Mouse (Mus musculus) hindbrain, embryonic 16.5 days (tissue): ENCODE data around the gene Enpp1. TPM values are rescaled to one million over a fixed set of nuclear protein-coding genes. Genes with fewer than 3 reads are reported as not detected.

Source experiments
- ATAC-seq: fragments of 200-750 bp; cut with Nextera tagmentation; 2 replicates; pipeline ENCODE4 v1.8.0; 2017; ENCODE audit warnings: moderate TSS enrichment, moderate library complexity
- H3K27ac ChIP-seq: fragments of 300-500 bp; sonication (generic); 2 replicates; pipeline ENCODE4 v1.5.1; 2014; ENCODE audit warnings: low read depth, mild to moderate bottlenecking, control low read depth, low read length, moderate library complexity
- H3K27me3 ChIP-seq: fragments of 300-500 bp; sonication (generic); replicated peaks from 2 replicates; pipeline ENCODE4 v1.6.1; 2014; ENCODE audit warnings: low read length; ENCODE audit not compliant: control insufficient read depth, insufficient read depth
- H3K36me3 ChIP-seq: fragments of 300-500 bp; sonication (generic); 2 replicates; pipeline ENCODE4 v1.6.1; 2014; ENCODE audit warnings: mild to moderate bottlenecking, low read length, moderate library complexity, mixed read lengths; ENCODE audit not compliant: control insufficient read depth, insufficient read depth
- H3K4me1 ChIP-seq: fragments of 300-500 bp; sonication (generic); 2 replicates; pipeline ENCODE4 v1.6.1; 2014; ENCODE audit warnings: low read depth, low read length; ENCODE audit not compliant: control insufficient read depth, insufficient read depth
- H3K4me2 ChIP-seq: fragments of 300-500 bp; sonication (generic); 2 replicates; pipeline ENCODE4 v1.6.1; 2014; ENCODE audit warnings: mild to moderate bottlenecking, low read length, control low read depth, moderate library complexity
- H3K4me3 ChIP-seq: fragments of 300-500 bp; sonication (generic); 2 replicates; pipeline ENCODE4 v1.5.1; 2014; ENCODE audit warnings: mild to moderate bottlenecking, low read length, control low read depth, moderate library complexity
- H3K9ac ChIP-seq: fragments of 300-500 bp; sonication (generic); 2 replicates; pipeline ENCODE4 v1.6.1; 2014; ENCODE audit warnings: low read depth, mild to moderate bottlenecking, control low read depth, low read length, moderate library complexity
- H3K9me3 ChIP-seq: fragments of 300-500 bp; sonication (generic); 2 replicates; pipeline ENCODE4 v1.6.1; 2014; ENCODE audit warnings: mild to moderate bottlenecking, low read length, moderate library complexity; ENCODE audit not compliant: control insufficient read depth
- WGBS: fragments of 180-500 bp; shearing (Covaris S2); extraction: QIAGEN DNeasy Blood & Tissue Kit; methylation state at CpG from one replicate; pipeline ENCODE4 v1.1.7; 2014; 5-methylcytosine and 5-hydroxymethylcytosine counted together
- polyA plus RNA-seq: library from polyadenylated mRNA; unstranded; fragments of >200 nt; fragmentation: Nextera tagmentation; extraction: Ambion mirVana; gene quantifications from 2 replicates; pipeline ENCODE4 v1.2.1, GENCODE M21; 2015

Gene Enpp1
- polyA plus RNA-seq, 1 experiment from 2014 or later, result 3.8 TPM

DNA sequence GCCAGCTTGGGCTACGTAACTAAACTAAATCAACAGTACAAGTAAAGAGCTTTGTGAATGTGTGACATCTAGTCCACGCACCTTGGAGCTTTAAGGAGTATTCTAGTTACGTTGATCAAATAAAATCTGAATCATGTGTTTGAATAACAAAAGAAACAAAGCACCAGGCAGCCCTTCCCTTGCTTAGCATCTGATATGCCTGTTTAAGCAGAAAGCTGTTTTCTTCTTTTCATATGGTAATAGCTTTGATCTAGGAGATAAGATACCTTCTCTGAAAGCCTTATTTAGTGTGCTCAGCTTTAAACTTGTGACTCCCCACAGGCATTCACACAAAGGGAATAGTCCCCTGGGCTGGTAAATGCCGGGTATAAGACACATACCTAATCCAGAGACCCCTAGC, 121.4 kb downstream of the Enpp1 start:
- ATAC-seq, result no peak
- H3K4me1 ChIP-seq, result peaks cover 2% of the 10 kb centered on the region
- no peaks in the 10 kb centered on the region for H3K27me3 ChIP-seq
- H3K9ac ChIP-seq, result no peak overlapping the region
- H3K4me3 ChIP-seq, result no peak overlapping the region
- H3K36me3 ChIP-seq, result no peaks in the 10 kb centered on the region
- H3K4me2 ChIP-seq, result no peak overlapping the region
- 39% methylated on average over 4 of the region's 4 CpGs for WGBS
- no peak overlapping the region for H3K27ac ChIP-seq
- H3K9me3 ChIP-seq, result no peaks in the 10 kb centered on the region

- no peak overlapping the region for H3K4me3 ChIP-seq
- no peaks in the 10 kb centered on the region for H3K36me3 ChIP-seq
- no peak overlapping the region for H3K9ac ChIP-seq
- no peaks in the 10 kb centered on the region for H3K27me3 ChIP-seq
- no peaks in the 10 kb centered on the region for H3K9me3 ChIP-seq
- ATAC-seq, result no peak
- no peaks in the 10 kb centered on the region for H3K4me1 ChIP-seq
- no peak overlapping the region for H3K4me2 ChIP-seq
- no peak overlapping the region for H3K27ac ChIP-seq
- 96% methylated on average over 9 of the region's 9 CpGs for WGBS
These were observed 122.7 kb downstream of the Enpp1 start for GRCm38 (mm10) chr10:24589238-24589637.

GRCm38 (mm10) chr10:24588824-24589223, 123.1 kb downstream of the Enpp1 start:
- Histone ChIP-seq H3K27me3 (no peaks in the 10 kb centered on the region), H3K4me1 (no peaks in the 10 kb centered on the region), H3K9ac (no peak overlapping the region), H3K27ac (no peak overlapping the region), H3K4me2 (no peak overlapping the region), H3K4me3 (no peak overlapping the region), H3K36me3 (no peaks in the 10 kb centered on the region), H3K9me3 (no peaks in the 10 kb centered on the region)
- ATAC-seq, result no peak
- WGBS, result 90% methylated on average over 4 of the region's 4 CpGs

Other genes starting within 250 kb of the Enpp1 start
- gene Ccn2, start 116.7 kb downstream of the Enpp1 start, polyA plus RNA-seq, result 3.6 and 5.4 TPM in 2 replicates
- gene Enpp3, start 130.7 kb upstream of the Enpp1 start, polyA plus RNA-seq, result 3.0 and 3.5 TPM in 2 replicates
- gene Med23, start 157.8 kb upstream of the Enpp1 start, polyA plus RNA-seq, result 20.5 and 23.8 TPM in 2 replicates
- 3.2 and 3.4 TPM in 2 replicates for gene Arg1, start 215.3 kb upstream of the Enpp1 start, polyA plus RNA-seq